Mouse (Mus musculus): ENCODE measurements around the gene Fam32a.

DNA sequence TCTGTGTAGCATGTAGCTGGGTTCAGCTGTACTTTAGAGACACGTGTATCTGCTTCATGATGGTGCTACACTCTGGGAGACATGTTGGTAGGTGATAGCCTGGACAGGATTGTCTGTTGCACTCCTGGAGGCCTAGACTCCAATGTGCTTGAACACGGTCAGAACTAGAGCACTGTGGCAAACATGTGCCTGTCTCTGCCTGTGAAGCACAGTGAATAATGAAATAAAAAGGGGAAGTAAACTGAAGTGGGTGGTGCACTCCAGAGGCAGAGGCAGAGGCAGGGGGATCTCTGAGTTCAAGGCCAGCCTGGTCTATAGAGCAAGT, 29.4 kb upstream of the Fam32a start:
- TF ChIP-seq CTCF (IDR thresholded peaks at IDR 0.05; ENCODE audit: low read depth) (no peak), EP300 (IDR thresholded peaks at IDR 0.05; ENCODE audit: low read depth) (no peak)

All from liver, postnatal 0 days (tissue).